Mouse (Mus musculus) intestine, embryonic 16.5 days (tissue): ENCODE results near the gene Ccnb2. TPM values are rescaled to one million over a fixed set of nuclear protein-coding genes. Genes with fewer than 3 reads are reported as not detected.

ENCODE experiments used
- ATAC-seq: fragments of 200-750 bp; cut with Nextera tagmentation; 2 replicates; pipeline ENCODE4 v1.8.0; 2017; ENCODE audit warnings: moderate TSS enrichment, moderate library complexity
- H3K27ac ChIP-seq: fragments of 300-500 bp; sonication (generic); 2 replicates; pipeline ENCODE4 v1.5.1; 2014; ENCODE audit warnings: mild to moderate bottlenecking, low read length
- H3K27me3 ChIP-seq: fragments of 300-500 bp; sonication (generic); replicated peaks from 2 replicates; pipeline ENCODE4 v1.6.1; 2014; ENCODE audit warnings: low read length, control low read depth, mixed read lengths; ENCODE audit not compliant: control insufficient read depth, insufficient read depth
- H3K36me3 ChIP-seq: fragments of 300-500 bp; sonication (generic); 2 replicates; pipeline ENCODE4 v1.6.1; 2014; ENCODE audit warnings: low read length, control low read depth; ENCODE audit not compliant: control insufficient read depth, insufficient read depth
- H3K4me1 ChIP-seq: fragments of 300-500 bp; sonication (generic); 2 replicates; pipeline ENCODE4 v1.6.1; 2014; ENCODE audit warnings: low read length, control low read depth, mixed read lengths; ENCODE audit not compliant: control insufficient read depth, insufficient read depth
- H3K4me2 ChIP-seq: fragments of 300-500 bp; sonication (generic); 2 replicates; pipeline ENCODE4 v1.6.1; 2014; ENCODE audit warnings: low read depth, low read length, control low read depth
- H3K4me3 ChIP-seq: fragments of 300-500 bp; sonication (generic); 2 replicates; pipeline ENCODE4 v1.5.1; 2014; ENCODE audit warnings: mild to moderate bottlenecking, low read length
- H3K9ac ChIP-seq: fragments of 300-500 bp; sonication (generic); 2 replicates; pipeline ENCODE4 v1.6.1; 2014; ENCODE audit warnings: low read depth, low read length
- H3K9me3 ChIP-seq: fragments of 300-500 bp; sonication (generic); 2 replicates; pipeline ENCODE4 v1.6.1; 2016; ENCODE audit warnings: low read length, control low read depth; ENCODE audit not compliant: control insufficient read depth
- WGBS: fragments of 180-500 bp; shearing (Covaris S2); extraction: QIAGEN DNeasy Blood & Tissue Kit; methylation state at CpG from one replicate; pipeline ENCODE4 v1.1.7; 2014; 5-methylcytosine and 5-hydroxymethylcytosine counted together
- polyA plus RNA-seq: library from polyadenylated mRNA; unstranded; fragments of >200 nt; fragmentation: Nextera tagmentation; extraction: Ambion mirVana; gene quantifications from 2 replicates; pipeline ENCODE4 v1.2.1, GENCODE M21; 2015

Ccnb2 gene
- polyA plus RNA-seq, 1 experiment from 2014 or later: 168 TPM

DNA sequence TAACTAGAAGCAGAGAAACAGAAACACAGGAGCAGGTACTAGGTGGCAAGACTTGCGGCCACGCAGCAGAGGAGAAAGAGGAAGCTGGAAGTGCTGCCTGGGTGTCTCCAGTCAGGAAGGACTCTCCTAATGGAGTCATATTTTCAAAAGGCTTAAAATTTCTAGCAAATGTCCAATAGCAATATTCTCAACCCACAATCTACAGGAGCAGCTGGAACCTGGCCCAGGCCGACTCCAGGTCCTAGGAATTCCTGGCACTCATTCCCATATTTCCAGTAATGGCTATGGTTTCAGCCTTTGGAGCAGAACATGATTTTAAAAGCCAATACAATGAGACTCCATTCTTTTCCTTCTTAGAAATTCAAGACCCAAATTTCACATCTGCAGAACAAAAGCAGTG, 31.8 kb downstream of the Ccnb2 start:
- Histone ChIP-seq H3K4me1 (no peaks in the 10 kb centered on the region), H3K9me3 (no peaks in the 10 kb centered on the region), H3K27me3 (no peaks in the 10 kb centered on the region), H3K27ac (no peak overlapping the region), H3K4me2 (no peak overlapping the region), H3K36me3 (no peaks in the 10 kb centered on the region), H3K4me3 (no peak overlapping the region), H3K9ac (no peak overlapping the region)
- 81% methylated on average over 3 of the region's 3 CpGs for WGBS
- ATAC-seq: no peak

DNA sequence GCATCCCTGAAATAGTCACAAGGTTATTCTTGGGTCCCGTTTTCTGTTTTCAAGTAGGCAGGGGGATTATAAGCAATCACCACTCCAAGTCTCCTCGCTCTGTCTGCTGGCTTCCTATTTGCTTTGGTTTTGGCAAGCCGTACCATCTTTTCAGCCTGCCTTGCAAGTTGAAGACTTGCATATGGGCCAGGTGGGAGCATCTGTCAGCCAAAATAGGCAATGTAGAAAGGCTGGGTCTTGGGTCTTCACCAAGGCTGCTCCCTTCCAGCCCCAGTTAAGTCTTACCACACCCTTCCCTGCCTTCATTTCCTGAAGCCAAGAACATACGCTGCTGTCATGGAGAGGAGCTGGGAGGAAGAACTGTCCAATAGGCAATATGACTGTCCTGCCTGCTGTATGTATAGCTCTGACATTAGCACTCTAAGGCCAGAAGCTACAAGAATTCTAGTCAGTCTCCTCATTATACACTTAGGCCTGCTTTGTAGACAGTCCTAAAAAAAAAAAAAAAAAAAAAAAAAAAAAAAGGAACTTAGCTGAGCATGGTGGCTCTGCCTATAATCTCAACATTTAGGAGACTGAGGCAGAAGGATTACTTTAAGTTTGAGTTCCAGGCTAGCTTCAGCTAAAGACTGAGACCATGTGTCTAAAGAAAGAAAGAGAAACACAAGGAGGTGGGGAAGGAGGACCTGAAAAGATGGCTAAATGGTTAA, 33.8 kb downstream of the Ccnb2 start:
- Histone ChIP-seq H3K4me3 (no peak overlapping the region), H3K4me2 (no peak overlapping the region), H3K36me3 (0 out of 2 replicates have a peak, but pooled peaks cover 2% of the 10 kb centered on the region), H3K9ac (no peak overlapping the region), H3K27ac (no peak overlapping the region), H3K9me3 (no peaks in the 10 kb centered on the region), H3K27me3 (no peaks in the 10 kb centered on the region), H3K4me1 (no peaks in the 10 kb centered on the region)
- ATAC-seq: no peak
- 82% methylated on average over 4 of the region's 4 CpGs for WGBS

DNA sequence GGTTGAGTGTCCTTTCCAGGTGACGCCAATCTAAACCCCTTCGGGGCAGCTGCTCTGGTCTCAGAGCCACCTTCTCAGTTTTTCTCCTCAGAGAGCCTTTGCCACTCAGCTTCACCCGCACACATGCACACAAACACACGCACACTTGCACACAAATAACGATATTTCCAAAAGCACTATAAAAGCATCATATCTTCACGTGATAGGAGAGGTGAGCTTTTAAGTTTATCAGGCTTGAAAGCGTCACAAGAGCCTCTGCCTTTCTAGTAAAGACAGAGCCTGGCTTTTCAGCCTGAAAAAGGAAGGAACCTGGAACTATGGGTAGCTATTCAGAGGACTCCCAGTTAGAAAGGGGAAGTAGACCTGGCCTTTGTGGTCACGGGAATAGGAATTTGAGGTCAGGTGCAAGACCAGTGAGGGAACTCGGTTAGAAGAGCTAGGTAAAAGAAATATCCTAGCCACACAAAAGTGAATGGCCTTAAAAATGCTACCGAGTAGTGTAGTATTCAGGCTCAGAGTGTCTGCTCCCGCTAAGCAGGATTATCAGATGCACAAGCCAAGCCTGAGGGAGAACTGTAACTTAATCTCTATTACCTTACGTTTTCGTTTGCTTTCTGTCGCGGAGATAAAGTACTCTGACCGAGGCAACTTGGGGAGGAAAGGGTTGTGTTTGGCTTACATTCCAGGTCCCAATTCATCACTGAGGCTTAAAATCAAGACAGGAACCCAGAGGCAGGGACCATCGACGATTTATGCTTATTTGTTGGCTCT, 36.2 kb downstream of the Ccnb2 start:
- WGBS: 70% methylated on average over 18 of the region's 18 CpGs
- H3K4me2 ChIP-seq: no peak overlapping the region
- H3K4me3 ChIP-seq: no peak overlapping the region
- 0 out of 2 replicates have a peak, but pooled peaks cover 4% of the 10 kb centered on the region for H3K36me3 ChIP-seq
- no peak overlapping the region for H3K9ac ChIP-seq
- no peaks in the 10 kb centered on the region for H3K27me3 ChIP-seq
- no peak overlapping the region for H3K27ac ChIP-seq
- ATAC-seq: no peak
- no peaks in the 10 kb centered on the region for H3K9me3 ChIP-seq
- no peaks in the 10 kb centered on the region for H3K4me1 ChIP-seq

DNA sequence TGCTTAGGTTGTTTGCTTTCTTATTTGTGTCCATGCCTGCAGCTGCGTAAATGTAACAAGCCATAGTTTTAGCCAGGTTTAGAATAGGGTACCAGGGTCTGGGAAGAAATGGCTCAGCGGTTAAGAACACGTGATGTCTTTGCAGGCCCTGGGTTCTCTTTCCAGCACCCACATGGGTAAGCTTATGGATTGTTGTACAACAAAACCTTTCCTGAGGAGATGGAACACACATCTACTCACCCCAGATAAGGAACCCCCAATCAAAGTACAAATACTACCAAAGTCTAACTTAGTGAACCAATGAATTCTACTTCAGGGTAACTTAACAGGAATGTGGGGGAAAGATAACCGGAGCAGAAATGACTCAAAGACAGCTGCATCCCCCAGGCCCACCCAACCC, 36.9 kb downstream of the Ccnb2 start:
- no peaks in the 10 kb centered on the region for H3K27me3 ChIP-seq
- H3K4me2 ChIP-seq: no peak overlapping the region
- no peaks in the 10 kb centered on the region for H3K9me3 ChIP-seq
- H3K27ac ChIP-seq: no peak overlapping the region
- ATAC-seq: no peak
- H3K4me1 ChIP-seq: no peaks in the 10 kb centered on the region
- WGBS: 96% methylated on average over 4 of the region's 4 CpGs
- H3K36me3 ChIP-seq: 0 out of 2 replicates have a peak, but pooled peaks cover 4% of the 10 kb centered on the region
- H3K9ac ChIP-seq: no peak overlapping the region
- H3K4me3 ChIP-seq: no peak overlapping the region

DNA sequence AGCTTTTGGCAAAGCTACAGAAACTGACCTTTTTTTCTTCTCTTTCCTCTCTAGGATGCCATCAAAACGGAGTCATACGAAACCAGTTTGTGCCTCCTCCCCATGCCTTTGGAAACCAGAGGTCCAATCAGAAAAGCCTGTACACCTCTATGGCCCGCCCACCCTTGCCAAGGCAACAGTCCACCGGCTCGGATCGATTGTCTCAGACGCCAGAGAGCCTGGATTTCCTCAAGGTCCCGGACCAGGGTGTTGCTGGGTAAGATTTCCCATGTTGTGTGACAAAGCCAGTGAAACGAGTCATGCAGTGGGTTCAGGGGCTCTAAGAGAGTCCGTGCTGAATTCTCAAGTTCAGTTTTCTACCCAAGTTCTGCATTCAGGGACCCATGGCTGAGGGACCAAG, 37.6 kb downstream of the Ccnb2 start:
- no peak overlapping the region for H3K4me2 ChIP-seq
- 73% methylated on average over 10 of the region's 10 CpGs for WGBS
- no peak overlapping the region for H3K9ac ChIP-seq
- H3K27ac ChIP-seq: no peak overlapping the region
- H3K27me3 ChIP-seq: no peaks in the 10 kb centered on the region
- H3K9me3 ChIP-seq: no peaks in the 10 kb centered on the region
- 0 out of 2 replicates have a peak, but pooled peaks cover 4% of the 10 kb centered on the region for H3K36me3 ChIP-seq
- no peak for ATAC-seq
- H3K4me3 ChIP-seq: no peak overlapping the region
- no peaks in the 10 kb centered on the region for H3K4me1 ChIP-seq

DNA sequence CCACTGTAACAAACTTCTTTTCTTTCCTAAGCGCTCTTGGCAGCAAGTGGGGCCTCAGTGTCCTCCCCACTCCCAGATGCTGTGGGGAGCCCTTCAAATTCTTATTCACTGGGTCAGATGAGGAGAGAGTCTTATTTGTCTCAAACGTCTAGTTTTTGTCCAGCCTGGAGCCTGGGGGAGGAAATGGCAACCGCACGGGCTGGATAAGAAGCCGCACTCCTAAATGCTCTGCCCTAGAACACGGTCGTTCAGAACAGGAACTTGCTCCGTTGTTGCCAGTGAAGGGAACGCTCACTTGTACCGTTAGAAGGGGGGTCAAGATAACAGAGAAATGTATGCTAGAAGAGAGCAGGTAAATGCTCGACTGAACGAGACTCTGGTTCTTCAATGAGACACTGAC, 39.3 kb downstream of the Ccnb2 start:
- no peaks in the 10 kb centered on the region for H3K9me3 ChIP-seq
- no peak for ATAC-seq
- H3K4me3 ChIP-seq: no peak overlapping the region
- H3K4me2 ChIP-seq: no peak overlapping the region
- 80% methylated on average over 12 of the region's 12 CpGs for WGBS
- no peak overlapping the region for H3K9ac ChIP-seq
- H3K4me1 ChIP-seq: no peaks in the 10 kb centered on the region
- H3K27me3 ChIP-seq: no peaks in the 10 kb centered on the region
- H3K36me3 ChIP-seq: peaks cover 15% of the 10 kb centered on the region
- H3K27ac ChIP-seq: no peak overlapping the region

DNA sequence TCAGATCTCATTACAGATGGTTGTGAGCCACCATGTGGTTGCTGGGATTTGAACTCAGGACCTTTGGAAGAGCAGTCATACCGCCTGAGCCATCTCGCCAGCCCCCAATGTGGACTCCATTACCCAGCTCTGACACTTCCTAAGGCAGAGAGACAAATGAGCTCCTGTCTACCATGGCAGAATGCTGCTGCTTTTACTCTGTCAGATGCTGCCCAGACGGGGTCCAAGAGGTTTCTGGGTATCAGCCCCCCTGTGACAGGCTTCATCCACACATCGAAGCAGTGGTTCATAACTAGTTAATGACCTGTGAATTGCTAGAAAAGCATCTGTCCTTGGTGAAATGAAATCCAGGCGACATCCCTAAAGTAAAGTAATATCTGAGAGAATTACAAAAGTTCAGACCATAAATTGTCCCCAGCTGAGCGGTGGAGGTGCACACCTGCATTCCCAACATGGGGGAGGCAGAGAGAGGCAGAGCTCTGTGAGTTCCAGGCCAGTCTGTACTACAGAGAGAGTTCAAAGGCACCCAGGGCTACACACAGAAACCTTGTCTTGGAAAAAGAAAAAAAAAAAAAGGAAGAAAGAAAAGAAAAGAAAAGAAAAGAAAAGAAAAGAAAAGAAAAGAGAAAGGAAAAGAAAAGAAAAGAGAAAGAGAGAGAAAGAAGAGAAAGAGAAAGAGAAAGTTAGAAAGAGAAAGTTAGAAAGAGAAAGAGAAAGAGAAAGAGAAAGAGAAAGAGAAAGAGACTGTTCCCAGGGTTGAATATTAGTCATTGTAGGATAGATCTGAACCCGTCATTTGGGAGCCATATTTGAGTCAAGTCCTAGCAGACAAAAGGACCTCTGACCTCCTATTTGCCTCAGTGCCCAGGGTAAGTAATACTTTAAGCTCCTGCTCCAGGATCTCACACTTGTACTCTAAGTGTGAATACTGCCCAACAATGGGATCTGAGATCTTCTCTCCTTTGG, 41.6 kb downstream of the Ccnb2 start:
- no peak overlapping the region for H3K4me3 ChIP-seq
- H3K27me3 ChIP-seq: no peaks in the 10 kb centered on the region
- peaks cover 15% of the 10 kb centered on the region for H3K36me3 ChIP-seq
- no peak overlapping the region for H3K9ac ChIP-seq
- no peak overlapping the region for H3K27ac ChIP-seq
- no peaks in the 10 kb centered on the region for H3K4me1 ChIP-seq
- WGBS: 87% methylated on average over 7 of the region's 7 CpGs
- no peaks in the 10 kb centered on the region for H3K9me3 ChIP-seq
- ATAC-seq: no peak
- H3K4me2 ChIP-seq: no peak overlapping the region

DNA sequence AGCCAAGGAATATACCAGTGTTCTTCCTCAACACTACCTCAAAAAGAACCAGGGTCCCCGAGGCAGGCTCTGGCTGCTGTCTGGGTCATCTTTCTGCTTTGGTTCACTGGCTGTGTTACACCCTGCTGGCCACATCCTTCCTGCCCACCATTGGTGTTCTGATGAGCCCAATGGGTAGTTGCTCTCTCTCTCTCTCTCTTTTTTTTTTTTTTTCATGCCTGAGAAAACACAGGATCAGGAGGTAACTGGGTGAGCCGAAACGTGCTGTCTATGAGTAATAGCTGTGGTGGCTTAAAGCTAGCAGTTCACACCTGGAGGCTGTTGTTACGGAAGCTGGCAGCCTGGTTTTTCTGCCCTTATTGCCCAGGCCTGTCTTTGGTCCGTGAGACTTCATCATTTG, 49.7 kb downstream of the Ccnb2 start:
- no peak overlapping the region for H3K4me2 ChIP-seq
- no peak overlapping the region for H3K4me3 ChIP-seq
- no peaks in the 10 kb centered on the region for H3K9me3 ChIP-seq
- no peak overlapping the region for H3K27ac ChIP-seq
- ATAC-seq: no peak
- no peaks in the 10 kb centered on the region for H3K4me1 ChIP-seq
- no peak overlapping the region for H3K9ac ChIP-seq
- no peaks in the 10 kb centered on the region for H3K27me3 ChIP-seq
- peaks cover 10% of the 10 kb centered on the region for H3K36me3 ChIP-seq
- 80% methylated on average over 5 of the region's 5 CpGs for WGBS

DNA sequence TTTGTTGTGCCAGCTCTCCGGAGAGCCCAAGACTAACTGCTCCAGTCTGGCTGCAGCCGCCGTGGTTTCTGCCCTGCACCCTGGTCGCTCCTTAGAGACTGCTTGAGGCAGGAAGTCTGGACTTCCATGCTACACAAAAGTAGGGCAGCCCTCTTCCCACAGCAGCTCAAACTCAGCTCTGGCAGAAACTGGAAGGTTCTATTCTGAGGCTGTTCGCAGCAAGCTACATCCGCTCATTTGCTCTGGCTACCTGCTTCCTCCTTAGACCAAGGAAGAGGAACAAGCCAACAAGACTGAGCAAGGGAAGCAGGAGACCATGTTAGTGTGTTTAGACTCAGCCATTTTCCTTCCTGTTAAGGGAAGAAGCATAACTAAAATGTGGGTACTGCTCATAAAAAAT, 54.4 kb downstream of the Ccnb2 start:
- Histone ChIP-seq H3K9me3 (no peaks in the 10 kb centered on the region), H3K27me3 (no peaks in the 10 kb centered on the region), H3K4me1 (no peaks in the 10 kb centered on the region), H3K27ac (no peak overlapping the region), H3K9ac (no peak overlapping the region), H3K4me2 (no peak overlapping the region), H3K4me3 (no peak overlapping the region), H3K36me3 (peaks cover 20% of the 10 kb centered on the region)
- ATAC-seq: no peak
- 85% methylated on average over 6 of the region's 6 CpGs for WGBS
